Mouse (Mus musculus) kidney, embryonic 15.5 days (tissue): ENCODE data around the gene Tab1. TPM values are rescaled to one million over a fixed set of nuclear protein-coding genes. Genes with fewer than 3 reads are reported as not detected.
A peak's percentile ranks its signal among the peaks of the same experiment; 100 is the strongest.

Experiments
- ATAC-seq: fragments of 200-750 bp; cut with Nextera tagmentation; replicated peaks from 2 replicates; pipeline ENCODE4 v1.8.0; 2017; ENCODE audit warnings: moderate TSS enrichment; ENCODE audit not compliant: low FRiP score
- H3K27ac ChIP-seq: fragments of 300-500 bp; sonication (generic); 2 replicates; pipeline ENCODE4 v1.5.1; 2015; ENCODE audit warnings: mild to moderate bottlenecking, inconsistent platforms
- H3K27me3 ChIP-seq: fragments of 300-500 bp; sonication (generic); 2 replicates; pipeline ENCODE4 v1.6.1; 2015; ENCODE audit warnings: inconsistent platforms
- H3K36me3 ChIP-seq: fragments of 300-500 bp; sonication (generic); 2 replicates; pipeline ENCODE4 v1.6.1; 2015; ENCODE audit warnings: inconsistent platforms
- H3K4me1 ChIP-seq: fragments of 300-500 bp; sonication (generic); 2 replicates; pipeline ENCODE4 v1.6.1; 2015; ENCODE audit warnings: inconsistent platforms
- H3K4me2 ChIP-seq: fragments of 300-500 bp; sonication (generic); 2 replicates; pipeline ENCODE4 v1.6.1; 2015; ENCODE audit warnings: moderate library complexity, mild to moderate bottlenecking, inconsistent platforms
- H3K4me3 ChIP-seq: fragments of 300-500 bp; sonication (generic); replicated peaks from 2 replicates; pipeline ENCODE4 v1.5.1; 2015; ENCODE audit warnings: mild to moderate bottlenecking, inconsistent platforms
- H3K9ac ChIP-seq: fragments of 300-500 bp; sonication (generic); 2 replicates; pipeline ENCODE4 v1.6.1; 2015; ENCODE audit warnings: mild to moderate bottlenecking, inconsistent platforms
- H3K9me3 ChIP-seq: fragments of 300-500 bp; sonication (generic); replicated peaks from 2 replicates; pipeline ENCODE4 v1.6.1; 2016; ENCODE audit warnings: inconsistent platforms
- WGBS: fragments of 180-500 bp; shearing (Covaris S2); methylation state at CpG from one replicate; pipeline ENCODE4 v1.1.7; 2015; ENCODE audit warnings: mixed read lengths; 5-methylcytosine and 5-hydroxymethylcytosine counted together
- polyA plus RNA-seq: library from polyadenylated mRNA; unstranded; fragments of >200 nt; fragmentation: Nextera tagmentation; extraction: Ambion mirVana; gene quantifications from 2 replicates; pipeline ENCODE4 v1.2.1, GENCODE M21; 2015

The Tab1 gene
- polyA plus RNA-seq, 1 experiment from 2014 or later = 39.1 TPM

DNA sequence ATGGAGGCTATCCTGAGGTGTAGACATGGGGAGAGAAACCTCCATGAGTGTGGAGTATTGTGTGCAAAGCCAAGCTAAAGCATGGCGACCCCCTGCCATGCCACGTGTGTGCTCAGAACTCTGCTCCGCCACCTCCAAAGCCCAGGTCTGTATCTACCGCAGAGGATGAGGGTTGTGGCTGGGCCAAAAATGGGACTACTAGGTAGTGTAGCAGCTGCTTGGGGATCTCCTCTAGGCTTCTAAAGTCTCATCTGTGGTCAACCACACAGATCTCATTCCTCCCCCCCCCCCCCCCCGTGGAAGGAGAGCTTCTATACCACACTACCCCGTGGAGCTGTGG lies 59.3 kb downstream of the Tab1 start:
- no peak overlapping the region for H3K4me3 ChIP-seq
- no peak overlapping the region for H3K9ac ChIP-seq
- no peak for ATAC-seq
- H3K4me1 ChIP-seq = peaks cover 34% of the 10 kb centered on the region
- no peaks in the 10 kb centered on the region for H3K36me3 ChIP-seq
- H3K27ac ChIP-seq = peak overlapping the region; percentile 48
- no peaks in the 10 kb centered on the region for H3K9me3 ChIP-seq
- H3K4me2 ChIP-seq = no peak overlapping the region
- WGBS = 86% methylated on average over 6 of the region's 6 CpGs
- H3K27me3 ChIP-seq = no peaks in the 10 kb centered on the region

DNA sequence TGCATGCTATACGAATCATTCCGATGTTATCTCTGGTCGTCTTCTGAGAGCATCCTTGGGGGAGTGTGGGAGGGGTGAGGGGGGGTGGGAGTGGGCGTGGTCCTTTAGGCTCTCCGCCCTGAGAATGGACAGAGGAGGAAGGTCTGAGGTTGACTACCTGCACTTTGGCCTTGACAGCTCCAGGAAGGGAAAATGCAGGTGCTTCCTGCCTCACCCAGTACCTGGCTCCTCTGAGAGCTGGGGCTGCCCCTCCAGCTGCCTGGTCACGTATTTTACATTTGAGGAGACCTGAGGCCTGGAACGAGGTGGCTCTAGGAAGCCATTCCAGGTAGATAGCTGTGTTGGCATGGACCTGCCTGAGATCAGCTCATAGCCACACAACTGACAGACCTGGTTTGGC lies 59.9 kb downstream of the Tab1 start:
- H3K9ac ChIP-seq = no peak overlapping the region
- no peak overlapping the region for H3K4me3 ChIP-seq
- no peaks in the 10 kb centered on the region for H3K9me3 ChIP-seq
- peaks cover 34% of the 10 kb centered on the region for H3K4me1 ChIP-seq
- no peak overlapping the region for H3K27ac ChIP-seq
- no peak overlapping the region for H3K4me2 ChIP-seq
- no peaks in the 10 kb centered on the region for H3K27me3 ChIP-seq
- ATAC-seq = no peak
- no peaks in the 10 kb centered on the region for H3K36me3 ChIP-seq
- WGBS = 76% methylated on average over 7 of the region's 7 CpGs

DNA sequence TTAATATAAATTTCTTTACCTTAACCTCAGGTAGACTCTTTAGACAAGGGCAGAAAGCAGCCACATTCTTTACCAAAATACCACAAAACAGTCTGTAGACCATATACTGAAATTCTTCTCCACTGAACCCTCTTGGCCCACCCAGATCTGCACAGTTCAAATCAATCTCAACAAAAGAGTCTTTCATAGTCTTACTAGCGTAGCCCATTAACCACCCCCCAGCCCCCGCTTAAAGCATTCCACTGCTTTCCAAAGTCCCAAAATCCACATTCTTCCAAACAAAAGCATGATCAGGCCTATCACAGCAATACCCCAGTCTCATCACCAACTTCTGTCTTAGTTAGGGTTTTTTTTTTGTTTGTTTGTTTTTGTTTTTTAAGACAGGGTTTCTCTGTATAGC lies 66.6 kb downstream of the Tab1 start:
- no peak overlapping the region for H3K9ac ChIP-seq
- no peak for ATAC-seq
- no peaks in the 10 kb centered on the region for H3K9me3 ChIP-seq
- H3K4me1 ChIP-seq = no peaks in the 10 kb centered on the region
- WGBS = 85% methylated on average over 2 of the region's 2 CpGs
- no peak overlapping the region for H3K27ac ChIP-seq
- no peaks in the 10 kb centered on the region for H3K27me3 ChIP-seq
- no peak overlapping the region for H3K4me3 ChIP-seq
- H3K4me2 ChIP-seq = no peak overlapping the region
- H3K36me3 ChIP-seq = no peaks in the 10 kb centered on the region

DNA sequence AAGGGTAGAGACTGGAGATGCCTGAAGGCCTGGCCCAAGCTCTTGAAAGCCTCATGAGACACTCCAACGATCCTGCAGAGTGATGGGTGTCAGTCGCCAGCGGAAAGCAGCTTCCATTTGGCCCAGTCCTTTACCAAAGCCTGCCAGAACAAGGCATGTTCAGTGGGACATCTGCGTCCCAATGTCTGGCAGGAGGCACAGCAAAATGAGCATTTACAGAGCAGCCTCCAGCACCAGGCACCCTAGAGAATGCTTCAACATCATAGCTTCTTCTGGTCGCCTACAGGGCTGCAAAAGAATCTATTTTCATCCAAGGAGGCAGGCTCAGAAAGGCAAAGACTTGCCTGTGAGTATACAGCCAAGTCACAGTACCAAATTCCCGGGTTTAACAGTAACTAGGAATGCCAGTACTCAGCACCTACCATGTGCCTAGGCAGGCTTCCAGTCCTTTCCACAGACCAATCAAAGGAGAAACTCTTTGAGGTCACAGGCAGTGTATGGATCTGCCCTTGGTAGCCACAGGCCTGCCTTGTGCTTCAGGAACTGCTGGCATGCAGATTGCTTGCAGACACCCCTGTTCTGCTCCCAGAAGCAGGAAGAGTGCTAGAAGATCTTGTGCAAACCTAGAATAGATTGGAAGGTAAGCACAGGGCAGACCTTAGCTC lies 69.3 kb downstream of the Tab1 start:
- Histone ChIP-seq H3K9ac (no peak overlapping the region), H3K4me1 (no peaks in the 10 kb centered on the region), H3K4me3 (no peak overlapping the region), H3K27ac (no peak overlapping the region), H3K36me3 (no peaks in the 10 kb centered on the region), H3K27me3 (no peaks in the 10 kb centered on the region), H3K9me3 (no peaks in the 10 kb centered on the region), H3K4me2 (no peak overlapping the region)
- 84% methylated on average over 6 of the region's 6 CpGs for WGBS
- ATAC-seq = no peak

DNA sequence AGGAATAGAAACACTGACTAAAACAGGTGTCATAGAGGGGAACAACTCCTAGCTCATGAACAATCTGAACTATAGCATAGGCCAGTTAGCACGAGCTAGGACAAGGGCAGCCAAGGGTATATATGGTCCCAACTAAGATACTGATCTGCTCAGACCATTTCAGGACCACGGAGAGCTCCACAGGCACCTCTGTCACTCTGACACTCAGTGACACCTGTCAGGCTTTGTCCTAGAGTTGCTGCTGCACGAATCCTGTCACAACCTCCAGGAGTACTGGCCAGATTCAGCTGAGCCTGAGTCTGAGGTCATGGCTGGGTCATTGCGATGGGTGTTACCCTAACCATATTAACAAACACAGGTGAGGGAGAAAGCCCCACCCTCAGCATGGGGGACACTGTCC lies 70.5 kb downstream of the Tab1 start:
- H3K9ac ChIP-seq = no peak overlapping the region
- ATAC-seq = no peak
- H3K4me3 ChIP-seq = no peak overlapping the region
- no peaks in the 10 kb centered on the region for H3K36me3 ChIP-seq
- no peak overlapping the region for H3K27ac ChIP-seq
- no peaks in the 10 kb centered on the region for H3K27me3 ChIP-seq
- H3K9me3 ChIP-seq = no peaks in the 10 kb centered on the region
- H3K4me2 ChIP-seq = no peak overlapping the region
- 38% methylated on average over 4 of the region's 4 CpGs for WGBS
- peaks cover 4% of the 10 kb centered on the region for H3K4me1 ChIP-seq

DNA sequence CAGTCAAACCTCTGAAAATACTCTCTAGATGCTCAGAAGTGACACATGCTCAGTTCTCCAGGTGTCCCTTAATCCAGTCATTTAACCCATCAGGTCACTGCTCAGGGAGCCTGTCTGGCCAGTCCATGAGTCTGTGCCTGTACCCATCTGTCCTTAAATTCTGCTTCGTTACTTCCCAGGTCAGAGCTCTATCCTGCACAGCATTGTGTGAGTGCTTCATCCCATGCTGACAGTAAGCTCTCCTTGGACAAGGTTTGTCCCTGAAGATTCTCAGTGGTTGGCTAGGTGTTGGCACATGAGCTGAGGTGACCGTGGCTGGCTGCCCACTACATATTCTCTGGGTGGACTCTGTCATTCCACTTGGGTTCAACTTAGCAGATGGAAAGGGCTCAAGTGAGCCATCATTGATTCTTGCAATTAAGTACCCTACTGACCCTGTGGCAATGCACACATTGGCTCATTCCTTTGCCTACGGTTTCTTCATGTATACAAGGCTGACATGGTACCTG lies 73.2 kb downstream of the Tab1 start:
- no peak overlapping the region for H3K4me3 ChIP-seq
- H3K9me3 ChIP-seq = no peaks in the 10 kb centered on the region
- H3K36me3 ChIP-seq = peaks cover 1% of the 10 kb centered on the region
- H3K27ac ChIP-seq = no peak overlapping the region
- H3K4me2 ChIP-seq = no peak overlapping the region
- 89% methylated on average over 3 of the region's 3 CpGs for WGBS
- H3K9ac ChIP-seq = no peak overlapping the region
- no peaks in the 10 kb centered on the region for H3K27me3 ChIP-seq
- H3K4me1 ChIP-seq = peaks cover 9% of the 10 kb centered on the region
- no peak for ATAC-seq

DNA sequence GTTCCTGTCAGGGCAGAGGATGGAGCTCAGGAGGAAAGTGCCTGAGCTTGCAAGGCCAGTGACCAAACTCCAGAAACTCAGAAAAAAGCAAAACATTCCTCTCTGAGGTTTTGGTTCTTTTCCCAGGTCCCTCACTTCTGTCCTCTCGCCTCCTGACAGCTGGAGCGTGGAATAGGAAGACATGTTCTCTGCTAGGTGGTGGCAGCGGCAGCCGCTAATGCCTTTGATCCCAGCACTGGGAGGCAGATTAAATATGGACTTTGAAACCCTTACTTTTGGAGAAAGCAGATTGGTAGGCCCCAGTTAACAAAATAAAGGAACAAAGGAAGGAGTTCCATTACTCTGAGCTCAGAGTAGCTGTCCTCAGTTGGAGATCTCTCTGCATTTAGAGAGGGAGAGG lies 75.5 kb downstream of the Tab1 start:
- Histone ChIP-seq H3K27ac (peak overlapping the region; percentile 15), H3K4me2 (no peak overlapping the region), H3K9me3 (no peaks in the 10 kb centered on the region), H3K4me1 (peaks cover 9% of the 10 kb centered on the region), H3K4me3 (no peak overlapping the region), H3K27me3 (no peaks in the 10 kb centered on the region), H3K36me3 (peaks cover 16% of the 10 kb centered on the region), H3K9ac (no peak overlapping the region)
- WGBS = 17% methylated on average over 4 of the region's 4 CpGs
- 0 out of 2 replicates have a peak, but pooled peaks have one; percentile 15 for ATAC-seq

Other genes starting within 250 kb of the Tab1 start
- gene Apobec3, start 241.5 kb upstream of the Tab1 start, polyA plus RNA-seq = 29.3 and 31.0 TPM in 2 replicates
- 2.9 and 3.0 TPM in 2 replicates for gene Cbx7, start 162.0 kb upstream of the Tab1 start, polyA plus RNA-seq
- gene Pdgfb, start 118.2 kb upstream of the Tab1 start, polyA plus RNA-seq = 3.8 and 5.1 TPM in 2 replicates
- gene Syngr1, start 41.8 kb upstream of the Tab1 start, polyA plus RNA-seq = 10.9 and 11.2 TPM in 2 replicates
- gene Rpl3, start 41.3 kb upstream of the Tab1 start, polyA plus RNA-seq = 1,112 and 1,115 TPM in 2 replicates
- 6.4 and 7.3 TPM in 2 replicates for gene Mgat3, start 40.6 kb downstream of the Tab1 start, polyA plus RNA-seq
- gene Mief1, start 100.9 kb downstream of the Tab1 start, polyA plus RNA-seq = 35.3 and 37.6 TPM in 2 replicates
- gene AC140267.1, start 102.7 kb downstream of the Tab1 start, polyA plus RNA-seq = not detected in 2 replicates
- 127 and 131 TPM in 2 replicates for gene Atf4, start 122.1 kb downstream of the Tab1 start, polyA plus RNA-seq
- gene Rps19bp1, start 131.2 kb downstream of the Tab1 start, polyA plus RNA-seq = 57.3 and 58.8 TPM in 2 replicates
- gene Cacna1i, start 154.1 kb downstream of the Tab1 start, polyA plus RNA-seq = 0.03 TPM in 1 of 2 replicates, not detected in the other